Mouse (Mus musculus) embryonic fibroblast, embryonic 13.5 days (primary cell): ENCODE measurements around the gene Parp14.

ENCODE experiments used
- CTCF ChIP-seq: IDR thresholded peaks from 2 replicates; pipeline ENCODE4 v1.5.1; 2011; ENCODE audit warnings: mild to moderate bottlenecking, control low read depth, low read length, moderate library complexity, borderline replicate concordance; ENCODE audit not compliant: insufficient read depth
- POLR2A ChIP-seq: IDR thresholded peaks from 2 replicates; pipeline ENCODE4 v1.6.1; 2011; ENCODE audit warnings: low read depth, mild to moderate bottlenecking, control low read depth, low read length, moderate library complexity

GRCm38 (mm10) chr16:35872410-35873006, 1.2 kb upstream of the Parp14 start:
- TF ChIP-seq CTCF (no peak), POLR2A (no peak)
